Mouse (Mus musculus): ENCODE measurements around the gene Nfkb1. TPM values are rescaled to one million over a fixed set of nuclear protein-coding genes. Genes with fewer than 3 reads are reported as not detected.

Nfkb1 gene
- 77.9 and 81.7 TPM in 2 replicates for polyA plus RNA-seq (2012)

GRCm38 (mm10) chr3:135691191-135692131 lies at the start of gene Nfkb1:
TSS of gene Nfkb1 (minus strand) at chr3:135691547.

Other genes starting within 250 kb of the Nfkb1 start
- 7.9 and 8.8 TPM in 2 replicates for gene Manba, start 205.9 kb downstream of the Nfkb1 start, polyA plus RNA-seq (2012)
- 8.2 and 9.3 TPM in 2 replicates for gene Slc39a8, start 133.7 kb upstream of the Nfkb1 start, polyA plus RNA-seq (2012)

Measured in megakaryocyte-erythroid progenitor cell, adult 5 weeks (primary cell).